Mouse (Mus musculus) liver, embryonic 15.5 days (tissue): ENCODE results near the gene Mbtps2. TPM values are rescaled to one million over a fixed set of nuclear protein-coding genes. Genes with fewer than 3 reads are reported as not detected.

Source experiments
- ATAC-seq: fragments of 200-750 bp; cut with Nextera tagmentation; 2 replicates; pipeline ENCODE4 v1.8.0; 2017; ENCODE audit warnings: moderate number of reproducible peaks, mild to moderate bottlenecking, moderate library complexity; ENCODE audit not compliant: insufficient read depth
- H3K27ac ChIP-seq: fragments of 300-500 bp; sonication (generic); replicated peaks from 2 replicates; pipeline ENCODE4 v1.5.1; 2015; ENCODE audit warnings: mild to moderate bottlenecking, inconsistent platforms
- H3K27me3 ChIP-seq: fragments of 300-500 bp; sonication (generic); 2 replicates; pipeline ENCODE4 v1.6.1; 2015; ENCODE audit warnings: mild to moderate bottlenecking, inconsistent platforms
- H3K36me3 ChIP-seq: fragments of 300-500 bp; sonication (generic); replicated peaks from 2 replicates; pipeline ENCODE4 v1.6.1; 2015; ENCODE audit warnings: moderate library complexity, mild to moderate bottlenecking, inconsistent platforms
- H3K4me1 ChIP-seq: fragments of 300-500 bp; sonication (generic); replicated peaks from 2 replicates; pipeline ENCODE4 v1.6.1; 2015; ENCODE audit warnings: inconsistent platforms
- H3K4me2 ChIP-seq: fragments of 300-500 bp; sonication (generic); 2 replicates; pipeline ENCODE4 v1.6.1; 2015; ENCODE audit warnings: moderate library complexity, mild to moderate bottlenecking, inconsistent platforms
- H3K4me3 ChIP-seq: fragments of 300-500 bp; sonication (generic); replicated peaks from 2 replicates; pipeline ENCODE4 v1.5.1; 2015; ENCODE audit warnings: mild to moderate bottlenecking, inconsistent platforms
- H3K9ac ChIP-seq: fragments of 300-500 bp; sonication (generic); 2 replicates; pipeline ENCODE4 v1.6.1; 2015; ENCODE audit warnings: moderate library complexity, mild to moderate bottlenecking, inconsistent platforms
- H3K9me3 ChIP-seq: fragments of 300-500 bp; sonication (generic); replicated peaks from 2 replicates; pipeline ENCODE4 v1.6.1; 2016; ENCODE audit warnings: inconsistent platforms
- WGBS: fragments of 180-500 bp; shearing (Covaris S2); methylation state at CpG from one replicate; pipeline ENCODE4 v1.1.7; 2015; ENCODE audit warnings: mixed read lengths; ENCODE audit not compliant: insufficient replicate concordance; 5-methylcytosine and 5-hydroxymethylcytosine counted together
- polyA plus RNA-seq: library from polyadenylated mRNA; unstranded; fragments of >200 nt; fragmentation: Nextera tagmentation; extraction: Ambion mirVana; gene quantifications from 2 replicates; pipeline ENCODE4 v1.2.1, GENCODE M21; 2015

The Mbtps2 gene
- polyA plus RNA-seq, 1 experiment from 2014 or later, result 5.4 TPM

GRCm38 (mm10) chrX:157501871-157502270 lies 96.6 kb downstream of the Mbtps2 start:
- H3K27me3 ChIP-seq, result no peaks in the 10 kb centered on the region
- H3K4me1 ChIP-seq, result no peaks in the 10 kb centered on the region
- H3K9ac ChIP-seq, result no peak overlapping the region
- H3K9me3 ChIP-seq, result no peaks in the 10 kb centered on the region
- no peaks in the 10 kb centered on the region for H3K36me3 ChIP-seq
- no peak overlapping the region for H3K4me2 ChIP-seq
- no peak overlapping the region for H3K27ac ChIP-seq
- WGBS, result 42% methylated on average over 2 of the region's 2 CpGs
- no peak overlapping the region for H3K4me3 ChIP-seq
- ATAC-seq, result no peak

- Histone ChIP-seq H3K4me3 (no peak overlapping the region), H3K4me1 (no peaks in the 10 kb centered on the region), H3K9me3 (no peaks in the 10 kb centered on the region), H3K27ac (no peak overlapping the region), H3K27me3 (no peaks in the 10 kb centered on the region), H3K9ac (no peak overlapping the region), H3K36me3 (no peaks in the 10 kb centered on the region), H3K4me2 (no peak overlapping the region)
- 59% methylated on average over 8 of the region's 8 CpGs for WGBS
- no peak for ATAC-seq
These were observed 98.5 kb downstream of the Mbtps2 start for GRCm38 (mm10) chrX:157500004-157500403.

DNA sequence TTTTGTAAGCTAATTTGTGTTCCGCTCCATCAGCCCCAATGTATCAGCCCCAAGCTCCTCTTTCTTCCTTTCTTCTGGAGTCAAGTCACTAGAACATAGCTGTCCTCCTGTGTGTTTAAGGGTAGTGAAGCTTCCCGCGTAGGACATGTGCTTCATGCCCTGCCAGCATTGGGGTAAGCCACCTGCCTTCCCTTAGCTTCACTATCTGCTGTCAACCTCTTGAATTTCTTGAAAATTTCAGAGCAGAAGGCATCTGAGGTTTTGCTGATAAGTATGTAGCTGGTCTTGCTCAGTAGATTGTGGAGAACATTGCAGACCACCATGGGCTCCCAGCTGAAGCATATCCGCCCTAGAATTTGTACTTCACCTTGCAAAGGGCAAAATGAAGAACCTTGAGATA lies 105.4 kb downstream of the Mbtps2 start:
- peaks cover 5% of the 10 kb centered on the region; the same call in 1 of the 2 replicates for H3K4me1 ChIP-seq
- no peak overlapping the region for H3K4me2 ChIP-seq
- WGBS, result 44% methylated on average over 4 of the region's 4 CpGs
- no peak overlapping the region for H3K4me3 ChIP-seq
- H3K9ac ChIP-seq, result no peak overlapping the region
- no peaks in the 10 kb centered on the region for H3K36me3 ChIP-seq
- no peaks in the 10 kb centered on the region for H3K9me3 ChIP-seq
- H3K27ac ChIP-seq, result no peak overlapping the region
- no peak for ATAC-seq
- H3K27me3 ChIP-seq, result no peaks in the 10 kb centered on the region

DNA sequence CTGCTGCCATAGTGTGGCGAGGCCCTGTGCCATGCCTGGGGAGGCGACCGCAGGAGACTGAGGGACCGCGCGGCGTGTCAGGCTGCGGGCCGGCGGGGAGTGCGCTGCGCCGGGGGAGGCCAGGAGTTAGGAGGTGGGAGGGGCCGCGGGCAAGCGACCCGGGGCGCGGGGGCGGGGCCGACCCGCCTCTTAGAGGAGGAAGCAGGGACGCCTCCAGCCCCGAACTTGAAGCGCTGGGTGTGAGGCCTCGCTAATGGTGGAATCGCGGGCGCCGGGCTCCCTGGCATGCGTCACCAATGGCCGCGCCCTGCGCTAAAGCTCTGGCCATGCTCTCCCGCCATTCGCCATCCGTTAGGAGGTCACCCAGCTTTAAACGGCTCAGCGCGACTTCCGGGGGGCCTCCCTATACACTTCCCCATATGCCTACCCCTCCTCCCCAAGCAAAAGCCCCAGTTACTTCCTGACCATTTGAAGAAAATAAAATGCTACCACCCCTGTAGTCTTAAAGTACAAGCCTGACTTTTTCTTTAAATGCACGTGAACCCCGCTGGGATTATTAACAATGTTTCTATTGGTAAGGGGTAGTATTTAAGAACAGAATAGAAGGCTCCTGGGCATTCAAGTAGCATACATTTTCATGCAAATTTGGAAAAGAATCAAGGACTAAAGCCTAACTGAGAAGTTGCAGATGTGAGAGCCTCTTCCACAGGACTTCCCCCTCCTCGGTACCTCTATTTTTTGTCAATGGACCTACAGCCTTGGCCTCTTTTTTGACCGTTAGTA lies 106.4 kb downstream of the Mbtps2 start, which contains the start of gene Sms:
Gene Sms, minus strand, starts transcription at position 344 of the 783 bp plus-strand sequence.
- no peaks in the 10 kb centered on the region for H3K36me3 ChIP-seq
- peak within 1 kb of the TSS; percentile 40 for H3K9ac ChIP-seq
- no peaks in the 10 kb centered on the region for H3K27me3 ChIP-seq
- no peaks in the 10 kb centered on the region for H3K9me3 ChIP-seq
- H3K27ac ChIP-seq, result peak within 1 kb of the TSS; percentile 24; the same call in 1 of the 2 replicates
- 24% methylated on average over 39 of the region's 45 CpGs for WGBS
- peak within 1 kb of the TSS; percentile 78 for H3K4me2 ChIP-seq
- H3K4me3 ChIP-seq, result peak within 1 kb of the TSS; percentile 63
- peak; percentile 89 for ATAC-seq
- peaks cover 5% of the 10 kb centered on the region; the same call in 1 of the 2 replicates for H3K4me1 ChIP-seq

GRCm38 (mm10) chrX:157491145-157491935 lies 107.2 kb downstream of the Mbtps2 start:
- Histone ChIP-seq H3K9ac (peak overlapping the region; percentile 40), H3K27me3 (no peaks in the 10 kb centered on the region), H3K4me1 (peaks cover 5% of the 10 kb centered on the region; the same call in 1 of the 2 replicates), H3K27ac (no peak overlapping the region; the same call in 1 of the 2 replicates), H3K4me2 (peak overlapping the region; percentile 78), H3K9me3 (no peaks in the 10 kb centered on the region), H3K36me3 (no peaks in the 10 kb centered on the region), H3K4me3 (peak overlapping the region; percentile 63)
- 19% methylated on average over 75 of the region's 104 CpGs for WGBS
- peak; percentile 64 for ATAC-seq

- peaks cover 5% of the 10 kb centered on the region; the same call in 1 of the 2 replicates for H3K4me1 ChIP-seq
- WGBS, result 10% methylated on average over 12 of the region's 12 CpGs
- no peaks in the 10 kb centered on the region for H3K27me3 ChIP-seq
- H3K4me2 ChIP-seq, result peak overlapping the region; percentile 78
- ATAC-seq, result no peak
- H3K27ac ChIP-seq, result no peak overlapping the region
- peak overlapping the region; percentile 63 for H3K4me3 ChIP-seq
- H3K36me3 ChIP-seq, result no peaks in the 10 kb centered on the region
- 0 out of 2 replicates have a peak overlapping the region, but pooled peaks have one; percentile 40 for H3K9ac ChIP-seq
- H3K9me3 ChIP-seq, result no peaks in the 10 kb centered on the region
These were observed 107.8 kb downstream of the Mbtps2 start for GRCm38 (mm10) chrX:157490769-157491144.

- Histone ChIP-seq H3K27ac (no peak overlapping the region), H3K9me3 (no peaks in the 10 kb centered on the region), H3K4me1 (peaks cover 5% of the 10 kb centered on the region; the same call in 1 of the 2 replicates), H3K9ac (no peak overlapping the region), H3K36me3 (no peaks in the 10 kb centered on the region), H3K27me3 (no peaks in the 10 kb centered on the region), H3K4me2 (peak overlapping the region; percentile 78), H3K4me3 (peak overlapping the region; percentile 63)
- 17% methylated on average over 9 of the region's 9 CpGs for WGBS
- no peak for ATAC-seq
These were observed 108.4 kb downstream of the Mbtps2 start for GRCm38 (mm10) chrX:157489871-157490721.

GRCm38 (mm10) chrX:157488831-157489230 lies 109.7 kb downstream of the Mbtps2 start:
- no peak overlapping the region for H3K4me3 ChIP-seq
- H3K4me1 ChIP-seq, result peaks cover 5% of the 10 kb centered on the region; the same call in 1 of the 2 replicates
- H3K4me2 ChIP-seq, result no peak overlapping the region
- no peaks in the 10 kb centered on the region for H3K27me3 ChIP-seq
- H3K27ac ChIP-seq, result no peak overlapping the region
- no peaks in the 10 kb centered on the region for H3K9me3 ChIP-seq
- no peak for ATAC-seq
- H3K36me3 ChIP-seq, result no peaks in the 10 kb centered on the region
- no peak overlapping the region for H3K9ac ChIP-seq
- WGBS, result 75% methylated on average over 3 of the region's 3 CpGs

GRCm38 (mm10) chrX:157486765-157487164 lies 111.8 kb downstream of the Mbtps2 start:
- Histone ChIP-seq H3K4me1 (peaks cover 5% of the 10 kb centered on the region; the same call in 1 of the 2 replicates), H3K27ac (no peak overlapping the region), H3K36me3 (no peaks in the 10 kb centered on the region), H3K4me3 (no peak overlapping the region), H3K4me2 (no peak overlapping the region), H3K9ac (no peak overlapping the region), H3K27me3 (no peaks in the 10 kb centered on the region), H3K9me3 (no peaks in the 10 kb centered on the region)
- 43% methylated on average over 2 of the region's 2 CpGs for WGBS
- no peak for ATAC-seq
